8 mouse cellular contexts compared by ENCODE assay signal in the genomic region with DNA sequence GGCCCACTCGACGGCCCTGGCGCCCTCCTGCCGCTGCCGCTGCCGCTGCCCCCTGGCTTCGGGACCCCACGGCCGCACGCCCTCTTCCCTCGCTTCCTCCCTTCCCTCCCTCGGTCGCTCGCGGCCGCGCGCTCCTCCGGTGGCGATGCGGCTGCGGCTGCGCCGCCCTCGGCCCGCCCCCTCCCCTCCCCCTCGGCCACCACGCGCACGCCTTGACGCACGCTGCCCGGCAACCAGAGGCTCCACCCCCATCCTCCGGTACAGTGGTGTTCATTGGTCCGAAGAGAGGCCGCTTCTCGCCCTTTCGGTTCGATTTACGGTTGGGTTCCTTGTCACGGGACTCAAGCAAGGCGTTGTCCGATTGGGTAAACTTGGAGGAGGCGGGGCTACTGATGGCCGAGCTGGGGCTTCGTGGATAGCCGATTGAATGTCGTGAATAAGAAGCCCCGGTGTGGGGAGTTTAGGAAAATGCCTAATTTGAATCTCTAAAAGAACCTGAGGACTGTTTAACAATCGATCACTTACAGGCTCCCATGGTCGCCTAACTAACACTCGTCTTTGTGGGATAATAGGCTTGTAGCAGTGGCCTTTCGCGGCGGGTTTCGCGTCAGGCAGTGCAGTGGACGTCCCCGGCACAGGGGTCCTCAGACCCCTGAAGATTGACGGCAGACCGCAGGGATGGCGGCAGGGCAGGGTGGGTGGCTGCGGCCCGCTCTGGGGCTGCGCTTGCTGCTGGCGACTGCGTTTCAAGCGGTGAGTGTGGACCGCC. TPM values are rescaled to one million over a fixed set of nuclear protein-coding genes. Genes with fewer than 3 reads are reported as not detected.
DNase-seq lines count a peak whose midpoint lies in the region; ATAC-seq lines count a peak whose summit lies in the region.

A gene (minus strand): TSS at position 135 of the 769 bp plus-strand sequence.
A gene (plus strand): TSS at position 258 of the 769 bp plus-strand sequence.

- WGBS in hindbrain, embryonic 12.5 days = under 1% methylated on average over 56 of the region's 69 CpGs

- peak within 1 kb of the TSS; percentile 93 for H3K9ac ChIP-seq in hindbrain, embryonic 12.5 days

- peak within 1 kb of the TSS; percentile 96 for H3K27ac ChIP-seq in hindbrain, embryonic 12.5 days

- peak; percentile 99 for DNase-seq in NIH3T3 (ENCODE audit: low read depth)
- DNase-seq in cerebellum, postnatal 10 days = peak; percentile 97 to 98
- DNase-seq in frontal cortex, postnatal 10 days (ENCODE audit: low spot score in 2 of 2) = peak; percentile 97 to 99
- DNase-seq in layer of hippocampus, postnatal 14 days (ENCODE audit: low spot score in 2 of 2) = peak; percentile 96 to 99
- peak; percentile 96 for DNase-seq in lung, postnatal 14 days
- DNase-seq in retina, adult 2 months (ENCODE audit: low read depth, low spot score) = peak; percentile 99
- DNase-seq in thymus, postnatal 36 days = peak; percentile 94 to 98

- H3K36me3 ChIP-seq in hindbrain, embryonic 12.5 days = no peaks in the 10 kb centered on the region; the same call in 1 of the 2 replicates

- H3K4me1 ChIP-seq in hindbrain, embryonic 12.5 days = peaks cover 28% of the 10 kb centered on the region

- H3K4me3 ChIP-seq in hindbrain, embryonic 12.5 days = peak within 1 kb of the TSS; percentile 81

- H3K4me2 ChIP-seq in hindbrain, embryonic 12.5 days (replicated peaks) = peak within 1 kb of the TSS; percentile 90

- no peaks in the 10 kb centered on the region for H3K9me3 ChIP-seq in hindbrain, embryonic 12.5 days (replicated peaks)

- peak; percentile 98 for ATAC-seq in hindbrain, embryonic 12.5 days (ENCODE audit: low FRiP score)

- H3K27me3 ChIP-seq in hindbrain, embryonic 12.5 days = no peaks in the 10 kb centered on the region

RNA-seq across cellular contexts. Expression of the first gene that starts in this region (rescaled TPM):
- 24.1 and 25.1 TPM in 2 replicates for polyA plus RNA-seq in hindbrain, embryonic 12.5 days (2016; fragmentation: Nextera tagmentation; extraction: Ambion mirVana)
- total RNA-seq in layer of hippocampus, postnatal 14 days (2021) = 10 to 100 TPM; 45.1 to 45.9 TPM

RNA-seq across cellular contexts. Expression of the second gene that starts in this region (rescaled TPM):
- polyA plus RNA-seq in hindbrain, embryonic 12.5 days (2016; fragmentation: Nextera tagmentation; extraction: Ambion mirVana) = 452 and 477 TPM in 2 replicates
- total RNA-seq in layer of hippocampus, postnatal 14 days (2021) = 100 to 1,000 TPM; 296 to 301 TPM

Comparison
In these comparisons a context has a peak if more than half of its experiments do, and no peak if none do; other contexts are left out.
1. Peak in every context shown above with its lines: DNase-seq, ATAC-seq, H3K4me3 ChIP-seq and H3K27ac ChIP-seq.